Mouse (Mus musculus) G1E (cell line): Measurements from ENCODE around the gene Col20a1.

ENCODE experiments used
- CTCF ChIP-seq: IDR thresholded peaks from 2 replicates; pipeline ENCODE4 v1.5.1; 2012; ENCODE audit warnings: low read depth, low read length, inconsistent platforms, mixed read lengths
- GATA1 ChIP-seq: IDR thresholded peaks from 2 replicates; pipeline ENCODE4 v1.6.1; 2012; ENCODE audit warnings: borderline replicate concordance, low read length, inconsistent platforms, mixed read lengths
- GATA2 ChIP-seq: IDR thresholded peaks from 2 replicates; pipeline ENCODE4 v1.6.1; 2012; ENCODE audit warnings: low read depth, low read length, inconsistent platforms, borderline replicate concordance
- POLR2AphosphoS5 ChIP-seq: IDR thresholded peaks from 2 replicates; pipeline ENCODE4 v1.6.1; 2012; ENCODE audit warnings: low read depth, low read length, inconsistent platforms; ENCODE audit not compliant: insufficient replicate concordance
- TAL1 ChIP-seq: conservative IDR thresholded peaks from 2 replicates; pipeline ENCODE4 v1.6.1; 2012; ENCODE audit warnings: low read depth, low read length, inconsistent platforms, mixed read lengths

DNA sequence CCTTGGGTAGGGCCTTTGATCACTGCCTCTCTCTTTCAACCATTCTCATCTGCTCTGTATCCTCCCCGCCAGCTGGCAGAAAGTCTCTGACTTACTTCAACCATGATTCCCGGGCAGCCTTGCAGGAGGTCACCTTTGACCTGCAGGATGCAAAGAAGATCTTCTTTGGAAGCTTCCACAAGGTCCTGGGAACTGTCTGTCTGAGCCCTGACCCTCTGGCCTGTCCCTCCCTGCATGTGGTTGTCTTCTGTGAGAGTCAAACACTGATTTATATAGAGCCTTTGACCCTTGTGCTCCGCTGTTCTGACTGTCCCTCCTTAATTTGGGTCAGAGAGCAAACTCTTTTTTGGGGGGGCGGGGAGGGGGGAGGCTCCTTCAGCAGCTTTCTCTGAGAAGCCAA is 20.7 kb downstream of the Col20a1 start:
- TF ChIP-seq CTCF (no peak), GATA2 (no peak), POLR2AphosphoS5 (no peak), GATA1 (no peak), TAL1 (no peak)
